Mouse (Mus musculus): ENCODE data around the gene Accs.

GRCm38 (mm10) chr2:93880450-93880849 lies 30.7 kb upstream of the Accs start:
- TF ChIP-seq POLR2A (IDR thresholded peaks at IDR 0.05; ENCODE audit: borderline replicate concordance, insufficient read depth, low read length) (no peak), CTCF (IDR thresholded peaks at IDR 0.05; ENCODE audit: borderline replicate concordance, insufficient read depth, low read depth, low read length) (no peak)
